Mouse (Mus musculus) left cerebral cortex, adult 8-10 months (tissue): ENCODE measurements around the gene Soga1. TPM values are rescaled to one million over a fixed set of nuclear protein-coding genes. Genes with fewer than 3 reads are reported as not detected.

Source experiments
- DNase-seq, 2 experiments: peaks; one replicate each; pipeline ENCODE4 v3.0.0; 2022; ENCODE audit warnings: low spot score in 2 of 2
- total RNA-seq, 4 experiments: library from RNA; stranded (reverse); gene quantifications; 2 replicates each; pipeline ENCODE4 v1.2.4; 2022

Soga1 gene
- total RNA-seq, 4 experiments from 2014 or later: 19.4 to 25.6 (median 22.0) TPM

DNA sequence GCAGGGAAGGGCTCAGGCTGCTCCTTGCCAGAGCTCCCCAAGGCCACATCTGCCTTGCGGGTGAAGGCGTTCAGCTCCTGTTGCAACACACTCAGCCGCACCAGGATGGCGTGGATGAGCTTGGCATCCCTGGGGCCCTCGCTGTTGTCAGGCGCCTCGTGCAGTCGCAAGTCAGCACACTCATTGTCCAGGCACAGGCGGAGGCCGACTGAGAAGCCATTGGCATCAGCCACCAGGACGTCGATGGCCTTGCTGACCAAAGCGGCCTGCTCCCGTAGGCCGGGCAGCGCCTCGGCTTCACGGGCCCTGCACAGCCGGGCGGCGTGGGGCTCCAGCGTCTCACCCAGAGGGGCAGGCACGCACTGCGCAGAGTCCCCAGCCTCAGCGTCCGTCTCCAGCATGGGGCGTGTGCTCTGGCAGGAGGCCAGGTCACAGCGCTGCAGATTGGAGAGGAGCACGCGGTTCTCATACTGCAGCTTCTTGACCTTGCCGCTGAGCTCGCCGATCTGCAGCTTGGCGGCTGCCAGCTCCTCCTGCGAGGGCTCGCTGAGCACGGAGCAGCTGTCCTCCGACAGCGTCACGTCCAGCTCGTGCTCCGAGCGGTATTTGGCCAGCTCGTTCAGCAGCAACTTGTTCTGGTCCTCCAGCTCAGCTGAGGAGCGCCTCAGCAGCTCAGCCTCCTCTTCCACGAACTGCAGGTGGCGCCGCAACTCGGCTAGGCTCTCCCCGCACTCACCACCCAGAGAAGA, 39.0 kb downstream of the Soga1 start:
- DNase-seq: no peak

DNA sequence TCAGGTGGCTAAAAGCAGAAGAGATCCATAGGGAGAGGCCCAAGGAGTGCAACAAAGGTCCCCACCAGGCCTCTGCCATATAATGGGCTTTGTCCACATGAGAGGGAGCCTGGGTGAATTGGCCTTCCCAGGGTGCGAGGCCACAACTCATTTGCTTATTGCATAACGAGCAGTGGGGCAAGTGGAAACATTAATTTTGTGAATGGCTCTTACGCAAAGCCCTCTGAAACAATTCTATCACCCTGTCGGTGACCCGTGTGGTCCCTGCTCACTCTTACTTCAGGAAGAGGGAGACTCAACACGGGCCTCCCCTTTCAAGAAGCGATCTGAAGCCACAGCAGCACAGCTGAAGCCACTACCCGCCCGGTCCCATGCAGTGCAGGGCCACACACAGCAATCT, 41.8 kb downstream of the Soga1 start:
- no peak for DNase-seq

DNA sequence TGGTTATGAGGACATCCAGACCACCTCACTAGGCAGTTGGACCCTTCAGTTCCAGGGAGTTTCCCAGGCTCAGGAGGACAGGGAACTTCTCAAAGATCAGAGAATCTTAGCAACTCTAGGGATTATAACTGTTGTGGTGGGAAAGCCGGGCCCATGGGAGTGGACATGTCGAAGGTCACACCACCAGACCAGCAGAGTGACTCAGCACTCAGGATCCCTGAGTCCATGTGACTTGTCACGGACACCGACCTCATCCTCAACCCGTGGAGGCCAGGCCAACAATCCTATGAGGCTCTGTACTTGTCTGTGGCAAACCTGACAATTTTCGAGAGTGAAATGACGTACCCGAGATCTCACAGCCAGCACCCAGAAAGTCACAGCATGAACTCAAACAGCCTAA, 42.7 kb downstream of the Soga1 start:
- no peak for DNase-seq

DNA sequence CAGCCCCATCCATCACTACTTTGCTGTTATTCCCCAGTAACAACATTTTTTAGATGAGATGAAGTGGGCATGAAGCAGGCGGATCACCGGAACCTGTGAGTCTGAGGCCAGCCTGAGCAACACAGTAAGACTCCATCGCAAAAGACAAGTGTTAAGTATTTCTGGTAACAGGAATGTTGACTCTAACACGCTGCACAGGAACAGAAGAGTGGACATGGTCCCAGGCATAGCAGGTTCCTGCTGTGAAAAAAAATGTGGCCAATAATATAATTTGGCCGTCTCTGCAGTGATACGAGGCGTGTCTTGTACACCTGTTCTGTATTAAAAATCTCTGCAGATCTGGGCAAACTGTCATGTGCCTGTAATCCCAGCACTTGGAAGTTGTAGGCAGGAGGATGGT, 43.7 kb downstream of the Soga1 start:
- no peak for DNase-seq

DNA sequence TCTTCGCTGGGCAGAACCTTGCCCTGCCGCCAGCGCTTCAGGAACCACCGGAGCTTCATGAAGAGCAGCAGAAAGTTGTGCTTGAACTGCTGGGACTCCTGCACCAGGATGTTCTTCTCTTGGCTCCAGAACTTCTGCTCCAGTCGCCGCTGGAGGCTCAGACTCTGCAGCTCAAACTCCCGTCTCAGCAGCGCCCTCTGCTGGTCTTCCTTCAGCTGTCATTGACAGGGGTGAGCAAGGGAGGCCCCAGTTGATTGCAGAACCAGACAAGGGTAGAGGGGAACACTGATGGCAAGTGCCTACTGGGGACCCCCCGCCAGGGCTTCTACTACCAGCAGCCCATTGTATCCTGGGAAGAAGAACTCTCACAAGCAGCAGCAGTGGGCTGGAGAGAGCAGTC, 48.2 kb downstream of the Soga1 start:
- DNase-seq: peak; percentile 56 to 72

DNA sequence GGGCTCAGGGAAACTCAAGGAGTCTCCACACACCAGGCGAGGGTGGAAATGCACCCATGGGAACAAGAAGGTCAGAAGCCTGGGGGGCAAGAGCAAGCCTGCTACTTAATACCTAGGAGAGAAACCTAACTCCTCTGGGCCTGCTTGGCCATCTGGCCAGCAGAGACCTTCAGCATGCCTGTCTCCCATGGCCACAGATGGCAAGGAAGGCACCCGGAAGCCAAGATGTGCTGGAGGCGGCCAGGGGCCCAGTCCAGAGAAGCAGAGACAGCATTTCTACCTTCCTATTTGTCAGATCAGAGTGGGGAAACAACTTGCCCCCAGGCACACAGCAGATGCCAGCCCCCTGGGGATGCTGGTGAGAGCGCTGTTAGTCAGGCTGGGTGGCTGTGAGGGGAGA, 50.8 kb downstream of the Soga1 start:
- DNase-seq: no peak

DNA sequence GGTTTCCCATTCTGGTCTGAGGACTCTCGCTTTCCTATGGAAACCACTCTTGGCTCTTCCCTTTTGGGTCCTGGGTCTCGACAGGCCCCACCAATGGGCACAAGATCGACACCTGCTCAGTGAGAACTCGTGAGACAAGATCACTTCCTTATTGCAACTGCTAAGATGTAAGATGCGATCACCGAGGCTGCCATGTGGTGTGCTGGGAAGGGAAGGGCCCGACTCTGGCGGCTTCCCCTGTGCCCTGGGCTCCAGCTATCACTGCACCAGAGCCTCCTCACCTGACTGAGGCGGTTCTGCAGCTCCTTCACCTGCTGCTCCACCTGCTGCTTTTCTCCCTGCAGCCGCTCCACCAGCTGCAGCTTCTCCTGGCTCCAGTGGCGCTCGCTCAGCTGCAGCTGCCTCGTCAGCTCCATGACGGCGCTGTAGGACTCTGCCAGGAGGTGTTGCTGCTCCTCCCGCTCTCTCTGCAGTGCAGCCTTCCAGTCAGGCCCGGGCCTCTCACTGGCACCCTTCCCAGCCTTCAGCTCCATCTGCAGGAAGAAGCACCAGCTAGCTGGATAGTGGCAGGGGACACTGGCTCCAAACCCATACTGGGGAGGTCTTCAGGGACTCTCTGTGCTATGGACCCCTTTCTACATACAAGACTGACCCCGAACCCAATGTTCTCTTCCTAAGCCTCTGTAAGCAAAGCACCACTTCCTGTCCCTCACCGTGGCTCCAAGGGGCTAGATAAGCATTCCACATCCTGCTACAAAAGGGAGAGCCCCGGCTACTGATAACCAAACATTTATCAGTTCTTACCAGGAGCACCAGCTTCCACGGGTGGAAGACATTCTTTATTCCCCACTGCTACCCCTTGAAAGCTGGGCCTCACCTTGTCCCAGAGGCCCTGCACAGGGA, 51.7 kb downstream of the Soga1 start:
- peak in 1 of 2 experiments; percentile 61 for DNase-seq

DNA sequence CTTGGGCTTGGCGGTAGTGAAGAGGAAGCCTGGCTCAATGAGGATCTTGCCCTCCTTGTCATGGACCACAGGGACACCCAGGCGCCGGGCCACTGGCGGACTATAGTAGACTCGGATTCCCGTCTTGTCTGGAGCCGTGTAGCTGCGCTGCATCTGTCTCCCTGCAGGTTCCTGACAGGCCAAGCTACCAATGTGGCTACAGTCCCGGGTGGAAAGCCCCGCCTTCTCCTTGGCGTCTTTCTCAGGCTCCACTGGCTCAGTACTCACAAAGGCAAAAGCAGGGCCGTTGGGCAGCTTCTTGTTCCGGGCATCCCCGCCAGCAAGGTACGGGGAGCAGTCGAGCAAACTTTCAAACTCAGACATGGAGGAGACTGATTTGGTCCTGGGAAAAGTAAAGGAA, 57.9 kb downstream of the Soga1 start:
- no peak for DNase-seq

DNA sequence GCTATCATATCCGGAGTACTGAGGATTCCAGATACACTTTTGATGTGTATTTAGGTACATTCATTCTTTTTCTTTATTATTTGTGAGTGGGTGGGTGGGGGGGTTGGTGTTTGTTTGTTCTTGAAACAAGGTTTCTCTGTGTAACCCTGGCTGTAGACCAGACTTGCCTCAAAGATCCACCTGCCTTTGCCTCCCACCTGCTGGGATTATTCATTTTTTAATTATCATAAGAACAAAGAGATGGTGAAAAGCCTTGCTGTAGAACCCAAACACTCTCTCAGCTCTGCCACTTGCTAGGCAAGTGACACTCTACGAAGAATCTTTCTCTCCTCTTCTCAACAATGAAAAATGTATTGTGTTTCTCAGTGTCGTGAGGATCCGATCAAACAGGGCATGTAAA, 59.8 kb downstream of the Soga1 start:
- DNase-seq: no peak

DNA sequence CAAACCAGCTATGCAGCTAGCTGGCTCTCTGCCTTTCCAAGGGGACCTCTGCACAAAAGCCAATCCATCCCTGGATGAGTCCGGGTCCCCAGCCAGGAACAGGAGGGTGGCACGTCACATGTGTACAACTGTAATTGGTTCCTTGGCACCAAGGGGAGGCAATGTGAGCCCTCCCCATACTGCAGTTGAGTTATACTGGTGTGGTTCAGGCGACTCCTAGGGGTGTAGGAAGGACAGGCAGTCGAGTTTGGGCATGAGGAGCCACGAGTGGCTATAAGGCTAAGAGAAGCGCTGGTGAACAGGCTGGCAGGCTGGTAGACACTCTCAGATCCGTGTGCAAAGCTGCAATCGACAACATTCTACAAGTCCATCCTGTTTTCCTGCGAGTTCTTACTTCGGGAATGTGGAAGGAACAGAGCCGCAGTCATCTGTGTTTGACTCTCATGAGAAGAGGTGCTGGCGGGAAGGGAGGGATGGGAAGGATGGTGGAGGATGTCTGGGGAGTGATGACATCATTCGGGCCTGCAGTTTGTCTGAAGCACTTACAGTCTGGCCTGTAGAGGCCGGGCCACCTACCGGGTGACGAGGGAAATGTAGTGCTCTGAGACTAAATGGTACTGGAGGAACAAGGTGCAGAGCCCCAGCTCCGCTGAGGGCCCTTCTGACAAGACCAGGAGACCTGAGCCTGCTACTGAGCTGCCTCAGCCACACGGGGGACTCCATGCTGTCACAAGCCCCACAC, 62.4 kb downstream of the Soga1 start:
- DNase-seq: no peak

DNA sequence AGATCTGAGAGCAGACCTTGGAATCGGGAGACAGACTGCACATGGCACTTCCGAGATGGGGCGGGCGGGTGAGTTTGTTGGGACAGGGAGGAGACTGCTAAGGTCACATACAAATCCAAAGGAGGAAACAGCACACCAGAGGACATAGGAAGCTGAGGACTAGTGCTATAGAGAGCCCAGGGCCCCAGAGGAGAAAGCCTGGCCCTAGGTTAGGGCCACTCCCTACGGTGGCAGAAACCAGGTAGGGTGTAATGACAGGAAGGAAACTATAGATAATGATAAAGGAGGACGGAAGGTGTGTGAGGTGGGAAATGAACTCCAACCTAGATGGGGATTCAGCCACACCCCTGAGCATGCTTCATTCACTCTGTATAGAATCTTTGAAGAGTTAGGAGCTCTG, 66.7 kb downstream of the Soga1 start:
- no peak for DNase-seq

DNA sequence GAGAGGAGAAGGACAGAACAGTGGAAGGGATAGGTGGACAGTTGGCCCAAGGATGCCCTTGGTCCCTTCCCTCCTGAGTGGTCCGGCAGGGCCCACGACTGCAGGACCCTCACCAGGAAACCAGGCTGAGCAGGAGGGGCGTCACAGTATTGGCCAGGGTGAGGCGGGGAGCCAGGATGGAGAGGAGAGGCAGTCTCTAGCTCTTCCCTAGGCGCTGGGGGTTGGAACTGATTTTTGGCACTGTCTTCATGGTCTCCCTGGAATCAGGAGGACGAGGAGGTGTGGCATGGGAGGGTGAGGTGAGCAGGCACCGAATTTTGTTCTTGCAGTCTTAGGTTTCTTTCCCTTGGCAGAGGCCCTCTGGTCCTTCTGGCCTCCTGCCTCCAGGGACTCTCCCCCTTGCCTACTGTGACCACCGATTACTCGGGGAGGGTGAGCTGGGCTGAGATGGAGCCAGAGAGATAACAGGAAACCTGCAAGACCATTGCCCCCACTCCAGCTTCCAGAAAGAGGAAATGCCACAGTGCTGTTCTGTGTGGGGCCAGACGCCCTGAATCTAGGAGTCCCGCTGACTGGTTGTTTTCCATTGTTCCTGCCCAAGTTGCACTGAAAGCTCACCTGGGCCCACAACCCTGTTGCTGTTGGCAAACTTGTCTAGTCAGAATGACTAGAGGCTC, 68.3 kb downstream of the Soga1 start:
- DNase-seq: no peak

DNA sequence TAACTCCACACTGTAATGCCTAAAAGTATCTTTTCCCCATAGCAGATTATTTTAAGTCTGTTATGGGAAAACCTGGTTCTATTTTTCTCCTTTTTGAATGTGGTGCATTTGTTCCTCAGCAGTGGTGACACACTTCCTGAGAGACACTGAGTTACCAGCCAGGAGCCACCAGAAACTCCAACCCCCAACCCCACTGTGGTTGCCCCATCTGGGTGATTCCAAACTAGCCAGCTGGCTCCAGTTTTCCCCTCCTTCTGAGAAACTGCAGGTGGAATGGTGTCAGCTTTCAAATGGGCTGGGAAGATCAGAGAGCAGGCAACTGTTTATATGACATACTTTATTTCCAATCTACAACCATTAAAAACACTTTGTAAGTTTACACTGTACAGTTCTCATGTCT, 68.9 kb downstream of the Soga1 start:
- DNase-seq: no peak

DNA sequence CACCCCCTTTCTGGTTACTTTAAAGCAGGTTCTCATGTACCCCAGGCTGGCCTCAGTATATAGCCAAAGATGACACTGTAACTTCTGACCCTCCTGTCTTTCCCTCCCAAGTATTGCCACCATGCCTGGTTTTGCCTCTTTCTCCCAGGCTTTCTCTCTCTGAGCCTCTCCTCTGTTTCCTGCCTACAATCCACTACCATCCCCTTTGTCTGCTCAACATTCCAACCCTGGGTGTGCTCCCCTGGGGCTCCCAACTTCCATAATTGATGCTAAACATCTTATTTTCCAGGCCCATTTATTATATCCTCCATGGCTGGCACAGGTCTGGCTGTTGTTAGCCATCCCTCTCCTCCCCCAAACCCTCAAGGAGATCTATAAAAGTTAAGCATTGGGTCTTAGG, 70.5 kb downstream of the Soga1 start:
- no peak for DNase-seq

DNA sequence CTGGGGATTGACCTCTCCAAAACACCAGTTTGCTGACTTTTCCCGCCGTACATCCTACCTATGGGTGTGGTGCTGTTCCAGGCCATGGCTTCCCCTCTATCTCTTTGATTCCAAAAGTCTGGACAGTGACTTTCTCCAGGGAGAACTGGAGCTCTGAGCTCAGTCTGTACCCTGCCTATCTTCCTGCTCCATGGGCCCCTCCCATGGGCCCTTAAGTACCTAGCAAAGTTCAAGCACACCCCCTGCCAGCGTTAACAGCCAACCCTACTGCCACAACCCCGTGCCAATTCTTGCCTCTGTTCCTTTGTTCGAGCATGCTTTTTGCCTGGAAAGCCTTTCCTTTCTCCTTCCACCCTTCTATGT, 71.8 kb downstream of the Soga1 start:
- no peak for DNase-seq

DNA sequence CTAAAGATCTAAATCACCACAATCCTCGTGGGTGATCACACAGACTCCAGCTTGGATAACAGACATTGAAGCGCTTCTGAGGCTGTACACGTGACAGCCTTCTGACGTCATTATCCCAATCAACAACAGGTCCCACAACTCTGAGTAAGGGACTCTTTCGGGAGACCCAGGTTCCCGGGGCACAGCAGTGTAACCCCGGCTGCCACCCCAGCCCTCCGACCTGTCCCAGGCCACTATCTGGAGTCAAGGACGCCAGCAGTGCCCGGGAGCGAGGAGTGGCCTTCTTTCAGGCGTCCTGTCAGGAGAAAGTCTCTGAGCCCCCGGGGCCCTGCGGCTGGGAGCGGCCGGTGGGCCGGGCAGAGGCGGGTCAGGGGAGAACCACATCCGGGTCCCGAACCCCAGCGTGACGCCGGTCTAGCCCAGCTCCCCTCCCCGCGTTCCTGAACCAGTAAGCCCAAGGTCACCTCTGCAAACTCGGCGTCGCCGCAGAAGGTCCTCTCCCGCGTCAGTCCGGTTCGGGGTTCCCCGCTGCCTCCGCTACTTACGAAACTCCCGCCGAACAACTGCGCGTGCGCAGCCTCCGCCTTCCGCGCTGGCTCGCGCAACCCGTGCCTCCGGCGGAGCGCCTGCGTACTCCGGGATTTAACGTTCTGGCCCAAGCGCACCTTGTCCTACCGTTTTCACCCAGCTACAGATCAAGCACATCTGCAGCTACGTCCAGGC, 72.4 kb downstream of the Soga1 start, which contains the start of gene Dsn1:
Gene Dsn1, minus strand, starts transcription at position 644 of the 723 bp plus-strand sequence.
- peak; percentile 63 to 82 for DNase-seq

DNA sequence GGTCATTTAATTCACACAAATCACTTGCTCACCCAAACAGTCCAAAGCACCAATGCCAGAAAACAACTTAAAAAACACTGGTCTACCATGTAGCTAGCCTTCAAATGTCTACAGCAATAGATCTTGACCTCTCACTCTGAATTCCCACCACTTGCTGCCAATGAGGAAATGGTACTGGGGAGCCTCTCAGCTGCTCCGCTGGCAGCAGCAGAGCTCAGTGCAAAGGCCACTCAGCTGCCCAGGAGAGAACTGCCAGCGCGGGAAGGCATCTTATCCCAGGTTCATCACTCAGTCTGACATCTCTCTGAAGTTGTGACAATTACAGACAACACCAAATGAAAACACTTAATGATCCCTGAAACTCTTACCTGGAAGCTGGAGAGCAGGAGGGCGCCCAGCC, 76.7 kb downstream of the Soga1 start:
- no peak for DNase-seq

DNA sequence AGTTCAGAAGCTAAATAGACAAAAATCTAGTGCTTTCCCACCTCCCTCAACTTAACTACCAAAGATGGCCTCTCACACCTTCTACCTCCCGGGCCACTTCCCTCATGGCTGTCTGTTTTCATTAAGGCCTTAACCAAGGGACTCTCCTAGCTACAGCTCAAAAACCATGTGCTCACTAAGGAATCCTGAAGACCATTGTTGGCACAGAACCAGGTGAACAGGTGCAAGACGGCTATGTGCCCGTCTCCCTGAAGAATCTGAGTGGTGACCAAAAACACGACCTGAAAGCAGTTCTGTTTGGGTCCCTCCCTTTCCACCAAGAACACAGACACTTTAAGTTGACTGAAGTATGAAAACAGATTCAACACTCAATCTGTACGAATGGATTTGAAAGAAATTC, 80.8 kb downstream of the Soga1 start:
- no peak for DNase-seq

DNA sequence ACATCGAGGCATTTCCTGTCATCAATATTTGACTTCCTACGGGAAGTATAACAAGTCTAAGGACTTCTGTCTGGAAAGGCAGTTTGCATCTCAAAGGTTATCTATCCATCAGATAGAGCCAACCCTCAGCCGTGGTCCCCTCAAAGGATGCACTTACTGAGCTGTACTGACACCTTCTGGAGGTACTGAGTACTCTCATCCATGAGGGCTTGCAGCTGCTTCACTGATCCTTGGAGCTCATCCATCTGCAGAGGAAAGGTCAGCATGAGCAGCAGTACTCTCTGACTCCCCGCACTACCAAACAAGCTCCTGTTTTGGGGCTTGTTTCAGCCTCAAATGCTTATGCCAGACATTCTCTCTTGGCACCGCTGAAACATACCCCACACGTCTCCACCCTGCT, 82.5 kb downstream of the Soga1 start:
- peak in 1 of 2 experiments; percentile 17 for DNase-seq

DNA sequence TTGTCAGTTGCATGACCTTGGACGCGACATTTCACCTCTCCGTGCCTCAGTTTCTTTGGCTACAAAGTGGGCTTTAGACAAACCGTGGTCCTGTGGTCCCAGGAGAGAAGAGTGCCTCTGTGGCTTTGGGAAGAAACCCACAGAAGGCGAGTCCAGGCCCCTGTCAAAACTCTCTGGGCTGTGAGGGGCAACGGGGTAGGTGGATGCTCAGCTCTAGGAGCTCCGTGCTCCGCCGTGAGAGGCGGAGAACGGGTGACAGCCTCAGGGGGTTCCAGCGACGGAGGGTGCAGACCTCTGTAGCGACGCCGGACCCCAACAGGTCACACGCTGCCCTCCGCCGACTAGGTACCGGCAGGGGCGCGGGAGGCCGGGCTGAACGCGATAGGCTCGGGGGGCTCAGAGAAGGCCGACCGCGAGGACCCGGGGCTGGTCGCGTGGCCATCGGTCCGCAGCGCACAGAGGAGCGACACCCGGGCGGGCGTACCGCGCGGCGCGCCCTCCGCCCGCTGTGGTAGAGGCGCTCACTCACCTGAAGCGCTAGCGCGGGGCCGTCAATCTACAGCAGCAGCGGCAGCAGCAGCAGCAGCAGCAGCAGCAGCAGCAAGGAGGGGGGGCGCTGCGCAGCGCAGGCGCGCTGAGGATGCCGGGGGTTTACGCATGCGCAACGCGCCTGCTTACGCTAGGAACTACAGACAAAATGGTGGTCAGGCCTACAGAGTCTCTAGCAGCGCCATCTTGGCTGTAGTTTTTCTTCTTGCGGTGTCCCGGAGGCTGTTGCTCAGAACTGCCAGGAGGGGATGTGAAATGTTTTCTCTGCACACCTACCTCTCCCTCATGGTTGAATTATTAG, 87.4 kb downstream of the Soga1 start, which contains the start of gene Ndrg3:
Gene Ndrg3, minus strand, starts transcription at position 587 of the 850 bp plus-strand sequence.
- peak; percentile 87 to 98 for DNase-seq
